Mouse (Mus musculus): Measurements from ENCODE around the gene Garem2.

GRCm38 (mm10) chr5:30108233-30108632 lies 3.3 kb downstream of the Garem2 start:
- TF ChIP-seq ZC3H11A (IDR thresholded peaks at IDR 0.05; ENCODE audit: borderline replicate concordance, low read depth, low read length) = no peak
- no peak for TF ChIP-seq CHD2 (IDR thresholded peaks at IDR 0.05; ENCODE audit: low read depth, low read length)
- no peak for TF ChIP-seq MAFK (IDR thresholded peaks at IDR 0.05; ENCODE audit: insufficient read depth, low read depth, low read length)
